Mouse (Mus musculus) adrenal gland (tissue): ENCODE results near the gene Spz1.

Source experiments
- intact Hi-C: fragments of 180-260 bp; cut with DNase I; formaldehyde crosslinking; loops from one replicate; pipeline ENCODE4 v1.15.1; 2025

The Spz1 gene

GRCm38 (mm10) chr13:92580220-92581043, 4.5 kb upstream of the Spz1 start:
- intact Hi-C loops: loop anchor here (2.0 kb wide), 1 partner anchor 160 kb away; no protein-coding TSS in a partner anchor

- intact Hi-C loops: no loop called here
These were observed 2.2 kb upstream of the Spz1 start for GRCm38 (mm10) chr13:92578210-92578609.

- intact Hi-C loops: no loop called here
These were observed 716 bp upstream of the Spz1 start for GRCm38 (mm10) chr13:92576688-92577087.

GRCm38 (mm10) chr13:92559429-92559828, 16.5 kb downstream of the Spz1 start:
- intact Hi-C loops: no loop called here

- intact Hi-C loops: no loop called here
These were observed 18.7 kb downstream of the Spz1 start for GRCm38 (mm10) chr13:92557229-92557628.

- intact Hi-C loops: no loop called here
These were observed 19.4 kb downstream of the Spz1 start for GRCm38 (mm10) chr13:92556458-92557126.

- intact Hi-C loops: no loop called here
These were observed 28.9 kb downstream of the Spz1 start for GRCm38 (mm10) chr13:92547093-92547492.

- intact Hi-C loops: no loop called here
These were observed 35.0 kb downstream of the Spz1 start for GRCm38 (mm10) chr13:92540997-92541396.

- intact Hi-C loops: no loop called here
These were observed 36.8 kb downstream of the Spz1 start for GRCm38 (mm10) chr13:92539126-92539525.

- intact Hi-C loops: no loop called here
These were observed 42.2 kb downstream of the Spz1 start for GRCm38 (mm10) chr13:92533801-92534200.

GRCm38 (mm10) chr13:92532216-92532615, 43.8 kb downstream of the Spz1 start:
- intact Hi-C loops: no loop called here

GRCm38 (mm10) chr13:92531237-92531636, 44.7 kb downstream of the Spz1 start:
- intact Hi-C loops: no loop called here

GRCm38 (mm10) chr13:92530721-92531211, 45.2 kb downstream of the Spz1 start, which contains the start of gene Zfyve16:
Gene Zfyve16 (minus strand): TSS chr13:92530868.
- intact Hi-C loops: no loop called here

GRCm38 (mm10) chr13:92529828-92530720, 45.9 kb downstream of the Spz1 start:
- intact Hi-C loops: no loop called here
